Mouse (Mus musculus): ENCODE data around the gene H2-Ab1.
"Not testable (repeated sequence)": the region's sequence is repeated elsewhere in the genome, so short reads cannot be mapped to it uniquely, and the experiment has no call there.

H2-Ab1 gene

DNA sequence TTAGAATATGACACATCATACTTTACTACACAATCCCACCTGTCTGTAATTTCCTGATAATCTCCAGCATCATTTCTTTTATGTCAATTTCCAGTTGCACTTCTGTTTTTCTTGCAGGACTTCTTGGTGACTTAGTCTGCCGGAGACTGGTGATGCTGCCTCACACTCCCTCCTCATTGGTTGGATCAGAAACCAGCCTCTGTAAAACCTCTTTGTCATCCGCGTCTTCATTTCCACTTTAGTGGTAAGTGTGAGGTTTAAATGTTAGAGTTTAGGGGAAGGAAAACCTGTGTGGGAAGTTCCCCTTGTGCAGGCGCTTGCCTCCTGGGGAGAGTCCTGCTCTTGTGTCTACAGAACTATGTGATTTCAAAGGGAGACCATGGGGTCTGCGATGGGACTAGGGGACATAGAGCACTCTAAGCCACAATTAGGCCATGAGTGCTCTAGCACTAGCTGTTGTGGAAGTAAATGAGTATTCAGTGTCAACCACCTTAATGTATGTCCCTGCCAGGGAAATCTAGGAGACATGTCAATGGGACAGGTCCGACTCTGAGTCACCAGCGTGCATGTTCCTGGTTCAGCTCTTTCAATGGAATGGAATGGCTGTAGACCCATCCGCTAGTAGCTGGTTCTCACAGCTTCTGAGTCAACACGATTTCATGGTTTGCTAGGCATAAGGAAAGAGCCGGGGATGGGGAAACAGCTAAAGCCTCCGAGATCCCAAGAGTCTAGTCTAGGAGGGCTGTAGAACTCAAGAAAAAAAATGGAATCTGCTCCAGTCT is at the start of gene H2-Ab1:
Gene H2-Ab1 (plus strand): TSS at position 96 of the 782 bp plus-strand sequence.
- DNase-seq (ENCODE audit: low spot score), result peak; percentile 88

DNA sequence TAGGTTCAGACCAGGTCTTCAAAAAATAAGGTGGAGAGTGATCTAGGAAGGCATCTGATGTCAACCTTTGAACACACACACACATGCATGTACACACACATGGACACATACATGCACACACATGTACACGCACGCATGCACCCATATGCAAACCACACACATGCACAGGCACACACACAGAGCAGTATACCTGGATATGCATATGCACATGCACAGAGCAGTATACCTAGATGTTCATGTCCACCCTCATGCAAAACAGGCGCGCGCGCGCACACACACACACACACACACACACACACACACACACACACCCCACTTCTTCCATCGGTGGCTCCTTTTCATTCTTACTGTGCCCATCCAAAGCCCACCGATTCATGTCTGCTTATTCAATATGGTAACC is 49.6 kb upstream of the H2-Ab1 start:
- no peak for DNase-seq (ENCODE audit: low spot score)

DNA sequence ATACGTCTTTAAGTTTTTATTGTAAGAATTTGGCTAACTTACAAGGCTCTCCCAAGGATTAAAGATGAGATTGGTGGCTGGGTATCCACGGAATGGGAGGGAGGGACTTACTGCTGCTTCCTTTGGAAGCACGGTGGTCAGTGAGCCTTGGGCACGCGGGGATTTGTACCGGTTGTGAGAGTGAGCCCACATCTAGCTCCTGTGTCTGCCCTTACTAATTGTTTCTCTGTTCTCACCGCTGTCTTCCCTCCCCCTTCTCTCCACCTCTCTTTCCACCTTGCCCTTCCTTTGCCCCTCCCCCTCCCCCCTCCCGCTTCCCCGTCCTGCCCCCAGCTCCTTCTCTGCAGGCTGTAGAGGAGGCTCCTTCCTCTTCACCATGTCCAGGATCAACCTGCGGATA is 49.1 kb upstream of the H2-Ab1 start:
- DNase-seq (ENCODE audit: low spot score), result no peak

DNA sequence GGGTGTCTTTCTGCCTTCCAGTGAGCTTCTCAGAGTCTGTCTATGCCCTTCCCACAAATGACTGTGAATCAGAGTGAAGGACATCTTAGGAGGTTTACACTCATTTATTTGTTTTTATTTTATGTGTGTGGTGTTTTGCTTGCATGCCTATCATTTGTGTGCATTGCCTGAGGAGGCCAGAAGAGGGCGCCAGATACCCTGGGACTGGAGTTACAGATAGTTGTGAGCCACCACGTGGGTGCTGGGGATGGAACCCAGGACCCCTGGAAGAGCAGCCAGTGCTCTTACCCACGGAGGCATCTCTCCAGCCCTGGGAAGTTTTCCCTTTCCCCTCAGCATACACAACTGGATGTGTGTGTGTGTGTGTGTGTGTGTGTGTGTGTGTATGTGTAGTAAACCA is 47.8 kb upstream of the H2-Ab1 start:
- DNase-seq (ENCODE audit: low spot score), result no peak

DNA sequence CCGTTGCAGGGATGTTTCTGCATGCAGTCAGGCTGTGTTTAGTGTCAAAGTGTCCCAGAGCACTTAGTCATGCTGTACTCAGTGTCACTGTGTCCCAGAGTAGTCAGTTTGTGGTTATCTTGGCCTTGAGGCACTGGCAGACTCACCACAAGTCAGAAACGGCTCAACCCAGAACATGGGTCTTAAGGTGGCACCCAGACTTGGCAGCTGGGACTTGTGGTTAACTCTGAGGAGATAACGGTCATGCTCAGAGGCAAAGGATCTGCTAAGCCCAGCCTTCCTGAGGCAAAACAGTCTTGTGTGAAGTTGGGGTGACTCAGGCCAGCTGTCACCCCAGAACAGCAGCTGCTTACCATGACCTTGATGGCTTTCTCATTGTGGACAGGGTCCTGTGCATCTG is 46.9 kb upstream of the H2-Ab1 start:
- DNase-seq (ENCODE audit: low spot score), result no peak

DNA sequence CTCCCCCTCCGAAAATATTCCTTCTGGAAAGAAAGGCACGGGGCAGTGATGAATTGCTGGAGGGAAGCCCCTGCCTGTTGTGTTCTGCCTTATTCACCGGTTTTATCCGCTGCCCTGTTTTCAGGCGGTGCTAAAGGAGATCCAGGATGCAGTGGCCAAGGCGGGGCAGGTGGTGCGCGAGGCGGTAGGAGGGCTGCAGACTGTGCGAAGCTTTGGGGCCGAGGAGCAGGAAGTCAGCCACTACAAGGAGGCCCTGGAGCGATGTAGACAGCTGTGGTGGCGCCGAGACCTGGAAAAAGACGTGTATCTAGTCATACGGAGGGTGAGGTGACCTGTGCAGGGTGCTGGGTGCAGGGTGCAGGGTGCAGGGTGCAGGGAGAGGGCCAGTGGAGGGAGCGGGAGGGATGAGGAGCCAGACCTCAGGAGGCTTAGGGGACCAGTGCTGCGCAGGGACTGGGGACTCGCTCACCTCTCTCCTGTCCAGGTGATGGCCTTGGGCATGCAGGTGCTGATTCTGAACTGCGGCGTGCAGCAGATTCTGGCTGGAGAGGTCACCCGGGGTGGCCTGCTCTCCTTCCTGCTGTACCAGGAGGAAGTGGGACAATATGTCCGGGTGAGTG is 45.6 kb upstream of the H2-Ab1 start:
- no peak for DNase-seq (ENCODE audit: low spot score)

DNA sequence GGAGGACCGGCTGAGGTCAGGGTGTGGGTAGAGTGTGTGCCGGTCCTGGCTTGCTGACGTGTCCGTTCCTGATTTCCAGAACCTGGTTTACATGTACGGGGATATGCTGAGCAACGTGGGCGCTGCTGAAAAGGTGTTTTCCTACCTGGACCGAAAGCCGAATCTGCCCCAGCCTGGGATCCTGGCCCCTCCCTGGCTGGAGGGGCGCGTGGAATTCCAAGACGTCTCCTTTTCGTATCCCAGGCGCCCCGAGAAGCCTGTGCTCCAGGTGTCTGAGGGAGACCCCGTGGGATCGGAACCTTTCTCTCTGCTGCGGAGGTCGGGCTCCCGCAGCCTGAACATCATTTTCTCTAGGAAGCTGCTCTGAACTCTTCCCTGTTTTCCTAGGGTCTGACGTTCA is 43.6 kb upstream of the H2-Ab1 start:
- no peak for DNase-seq (ENCODE audit: low spot score)

DNA sequence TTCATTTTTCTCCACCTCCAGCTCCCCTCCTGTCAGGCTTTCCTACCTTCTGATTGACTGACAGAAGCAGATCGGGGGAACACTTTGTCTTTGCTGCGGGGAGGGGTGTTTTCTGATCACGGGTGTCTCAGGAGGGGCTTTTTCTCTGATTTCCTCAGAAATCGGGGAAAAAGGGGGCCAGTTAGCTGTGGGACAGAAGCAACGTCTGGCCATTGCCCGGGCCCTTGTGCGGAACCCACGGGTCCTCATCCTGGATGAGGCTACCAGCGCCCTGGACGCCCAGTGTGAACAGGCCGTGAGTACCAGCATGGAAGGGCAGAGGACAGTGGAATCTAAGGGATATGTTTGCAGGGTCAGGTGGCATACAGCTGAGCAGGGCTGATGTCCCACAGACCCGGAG is 42.3 kb upstream of the H2-Ab1 start:
- DNase-seq (ENCODE audit: low spot score), result no peak

DNA sequence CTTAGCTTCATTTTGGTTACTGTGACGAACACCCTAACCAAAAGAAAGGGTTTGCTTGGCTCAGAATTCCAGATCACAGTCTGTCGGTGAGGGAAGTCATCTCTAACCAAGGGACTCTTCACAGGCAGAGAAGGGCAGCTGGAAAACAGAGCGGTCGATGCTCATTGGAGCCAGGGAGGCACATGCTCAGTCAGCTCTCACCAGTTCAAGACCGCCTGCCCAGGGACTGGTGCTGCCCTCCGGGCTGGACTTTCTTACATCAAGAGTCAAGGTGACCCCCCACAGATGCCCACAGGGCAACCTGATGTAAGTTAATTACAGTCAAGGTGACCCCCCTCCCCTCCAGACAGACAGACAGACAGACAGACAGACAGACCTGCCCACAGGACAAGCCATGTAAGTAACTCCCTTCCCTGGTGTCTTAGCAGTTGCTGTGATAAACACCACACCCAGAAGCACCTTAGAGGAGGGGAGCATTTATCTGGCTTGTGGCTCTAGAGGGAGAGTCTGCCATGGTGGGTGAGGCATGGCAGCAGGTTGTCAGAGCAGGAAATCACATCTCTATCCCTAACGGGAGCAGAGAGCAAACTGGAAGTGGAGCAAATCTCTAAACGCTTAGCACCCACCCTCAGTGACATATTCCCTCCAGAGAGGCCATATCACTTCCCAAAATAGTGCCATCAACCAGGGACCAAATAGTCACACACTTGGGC is 40.1 kb upstream of the H2-Ab1 start:
- DNase-seq (ENCODE audit: low spot score), result no peak

DNA sequence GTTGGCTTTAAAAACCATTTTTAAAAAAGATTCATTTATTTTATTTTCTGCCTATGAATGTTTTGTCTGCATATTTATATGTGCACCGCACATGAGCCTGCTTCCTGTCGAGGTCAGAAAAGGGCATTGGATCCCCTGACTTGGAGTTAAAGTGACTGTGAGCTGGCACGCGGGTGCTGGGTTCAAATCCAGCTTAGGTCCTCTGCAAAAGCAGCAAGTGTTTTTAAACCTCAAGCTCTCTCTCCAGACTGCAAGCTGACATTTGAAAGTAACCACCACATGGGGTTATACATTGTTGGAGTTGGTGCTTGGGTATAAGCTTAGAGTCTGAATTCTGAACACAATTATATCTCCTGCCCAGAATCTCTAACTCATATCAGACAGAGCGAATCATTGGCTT is 39.5 kb upstream of the H2-Ab1 start:
- no peak for DNase-seq (ENCODE audit: low spot score)

DNA sequence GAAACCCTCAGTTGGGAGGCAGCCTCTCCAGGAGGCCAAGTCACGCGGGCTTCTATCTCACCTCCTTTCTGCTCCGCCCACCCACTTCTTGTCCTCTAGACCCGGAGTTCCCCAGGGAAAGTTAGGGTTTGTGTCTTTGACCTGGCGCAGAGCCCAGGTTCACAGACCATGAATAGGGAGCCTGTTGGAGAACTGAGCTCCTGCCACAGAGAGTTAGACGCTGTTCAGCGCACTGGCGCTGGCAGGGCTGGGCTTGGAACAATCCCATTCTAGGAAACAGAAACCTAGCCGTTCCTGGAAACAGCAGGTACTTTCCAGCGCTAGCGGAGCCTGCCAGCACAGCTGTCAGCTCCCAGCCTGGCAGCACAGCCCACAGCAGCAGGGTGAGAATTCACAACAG is 38.8 kb upstream of the H2-Ab1 start:
- DNase-seq (ENCODE audit: low spot score), result peak; percentile 80

DNA sequence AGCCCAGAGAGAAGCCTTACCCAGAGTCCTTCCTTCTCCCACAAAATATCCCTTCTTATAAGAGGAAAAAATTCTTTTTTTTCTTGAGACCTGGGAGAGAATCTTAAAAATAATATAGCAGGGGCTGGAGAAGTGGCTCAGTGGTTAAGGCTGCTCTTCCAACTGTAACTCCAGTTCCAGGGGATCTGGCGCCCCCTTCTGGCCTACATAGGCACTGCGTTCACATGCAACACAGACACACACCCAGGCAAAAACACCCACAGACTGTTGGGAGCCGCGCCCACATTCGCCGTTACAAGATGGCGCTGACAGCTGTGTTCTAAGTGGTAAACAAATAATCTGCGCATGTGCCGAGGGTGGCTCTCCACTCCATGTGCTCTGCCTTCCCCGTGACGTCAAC is 38.4 kb upstream of the H2-Ab1 start:
- DNase-seq (ENCODE audit: low spot score), result not testable (repeated sequence)

DNA sequence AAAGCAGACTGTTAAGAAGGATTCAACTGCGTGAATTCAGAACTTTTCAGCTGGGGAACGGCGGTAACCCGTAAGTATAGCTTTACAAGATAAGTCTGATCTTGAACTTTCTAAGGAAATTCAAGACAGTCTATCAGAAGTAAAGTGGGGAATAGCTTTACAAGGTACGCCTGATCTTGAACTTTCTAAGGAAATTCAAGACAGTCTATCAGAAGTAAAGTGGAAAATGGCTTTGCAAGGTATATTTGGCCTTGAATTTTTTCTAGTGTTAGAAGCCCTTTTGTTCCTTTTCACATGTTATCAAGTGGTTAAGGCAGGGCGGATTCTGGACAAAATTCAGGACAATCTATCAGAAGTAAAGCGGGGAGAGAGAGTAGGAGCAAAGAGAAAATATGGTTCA is 37.7 kb upstream of the H2-Ab1 start:
- DNase-seq (ENCODE audit: low spot score), result peak; percentile 69

DNA sequence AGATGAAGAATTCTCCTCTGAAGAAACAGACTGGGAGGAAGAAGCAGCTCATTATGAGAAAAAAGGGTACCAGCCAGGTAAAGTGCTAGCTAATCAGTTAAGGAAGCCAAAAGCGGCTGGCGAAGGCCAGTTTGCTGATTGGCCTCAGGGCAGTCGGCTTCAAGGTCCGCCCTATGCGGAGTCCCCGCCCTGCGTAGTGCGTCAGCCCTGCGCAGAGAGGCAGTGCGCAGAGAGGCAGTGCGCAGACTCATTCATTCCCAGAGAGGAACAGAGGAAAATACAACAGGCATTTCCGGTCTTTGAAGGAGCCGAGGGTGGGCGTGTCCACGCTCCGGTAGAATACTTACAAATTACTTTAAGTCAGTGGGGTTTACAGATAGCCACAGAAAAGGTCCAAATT is 37.1 kb upstream of the H2-Ab1 start:
- not testable (repeated sequence) for DNase-seq (ENCODE audit: low spot score)

DNA sequence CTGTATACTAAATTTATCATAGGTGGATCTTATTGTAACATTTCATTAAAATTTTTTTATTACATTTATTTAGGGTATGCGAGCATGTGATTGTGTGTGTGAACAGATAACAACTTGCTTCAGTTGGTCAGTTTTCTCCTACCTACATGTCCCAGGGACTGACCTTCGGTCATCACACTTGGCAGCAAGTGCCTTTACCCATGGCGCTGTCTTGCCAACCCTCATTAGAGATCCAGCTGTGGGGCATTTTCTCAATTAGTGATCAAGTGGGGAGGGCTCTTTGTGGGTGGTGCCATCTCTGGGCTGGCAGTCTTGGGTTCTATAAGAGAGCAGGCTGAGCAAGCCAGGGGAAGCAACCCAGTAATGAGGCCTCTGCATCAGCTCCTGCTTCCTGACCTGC is 32.7 kb upstream of the H2-Ab1 start:
- DNase-seq (ENCODE audit: low spot score), result no peak

DNA sequence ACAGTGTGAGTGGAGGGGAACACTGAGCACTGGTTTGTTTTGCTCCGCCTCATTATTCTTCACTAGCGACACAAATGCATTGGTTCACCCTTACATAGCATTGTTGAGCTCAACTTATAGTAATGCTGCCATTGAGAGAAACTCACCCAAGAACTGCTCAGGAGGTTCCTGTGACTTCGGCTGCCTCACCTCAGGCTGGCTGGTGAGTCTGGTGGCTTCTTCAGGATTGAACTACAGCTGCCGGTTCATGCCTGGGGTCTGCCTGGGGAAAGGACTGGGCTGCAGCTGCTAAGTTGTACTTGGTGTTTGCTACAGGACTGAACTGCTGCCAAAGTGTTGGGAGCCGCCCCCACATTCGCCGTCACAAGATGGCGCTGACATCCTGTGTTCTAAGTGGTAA is 32.1 kb upstream of the H2-Ab1 start:
- no peak for DNase-seq (ENCODE audit: low spot score)

DNA sequence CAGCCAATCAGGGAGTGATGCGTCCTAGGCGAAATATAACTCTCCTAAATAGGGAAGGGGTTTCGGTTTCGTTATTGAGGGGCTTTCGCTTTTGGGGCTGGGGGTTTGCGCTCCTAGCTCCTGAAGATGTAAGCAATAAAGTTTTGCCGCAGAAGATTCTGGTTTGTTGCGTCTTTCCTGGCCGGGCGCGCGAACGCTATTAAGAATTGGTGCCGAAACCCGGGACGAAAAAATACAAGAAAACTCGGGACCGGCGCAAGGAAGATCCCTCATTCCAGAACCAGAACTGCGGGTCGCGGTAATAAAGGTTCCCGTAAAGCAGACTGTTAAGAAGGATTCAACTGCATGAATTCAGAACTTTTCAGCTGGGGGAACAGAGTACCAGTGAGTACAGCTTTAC is 31.6 kb upstream of the H2-Ab1 start:
- DNase-seq (ENCODE audit: low spot score), result not testable (repeated sequence)

DNA sequence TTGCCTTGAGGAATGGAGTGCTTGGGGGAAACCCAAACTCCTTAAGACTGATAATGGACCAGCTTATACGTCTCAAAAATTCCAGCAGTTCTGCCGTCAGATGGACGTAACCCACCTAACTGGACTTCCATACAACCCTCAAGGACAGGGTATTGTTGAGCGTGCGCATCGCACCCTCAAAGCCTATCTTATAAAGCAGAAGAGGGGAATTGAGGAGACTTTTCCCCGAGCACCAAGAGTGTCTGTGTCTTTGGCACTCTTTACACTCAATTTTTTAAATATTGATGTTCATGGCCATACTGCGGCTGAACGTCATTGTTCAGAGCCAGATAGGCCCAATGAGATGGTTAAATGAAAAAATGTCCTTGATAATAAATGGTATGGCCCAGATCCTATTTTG is 26.5 kb upstream of the H2-Ab1 start:
- not testable (repeated sequence) for DNase-seq (ENCODE audit: low spot score)

DNA sequence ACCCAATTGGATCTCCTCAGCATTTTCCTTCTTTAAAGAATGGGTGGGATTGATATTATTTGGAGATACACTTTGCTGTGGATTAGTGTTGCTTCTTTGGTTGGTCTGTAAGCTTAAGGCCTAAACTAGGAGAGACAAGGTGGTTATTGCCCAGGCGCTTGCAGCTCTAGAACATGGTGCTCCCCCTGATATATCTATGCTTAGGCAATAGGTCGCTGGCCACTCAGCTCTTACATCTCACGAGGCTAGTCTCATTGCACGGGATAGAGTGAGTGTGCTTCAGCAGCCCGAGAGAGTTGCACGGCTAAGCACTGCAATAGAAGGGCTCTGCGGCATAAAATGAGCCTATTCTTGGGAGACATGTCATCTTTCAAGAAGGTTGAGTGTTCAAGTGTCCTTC is 25.5 kb upstream of the H2-Ab1 start:
- DNase-seq (ENCODE audit: low spot score), result not testable (repeated sequence)

DNA sequence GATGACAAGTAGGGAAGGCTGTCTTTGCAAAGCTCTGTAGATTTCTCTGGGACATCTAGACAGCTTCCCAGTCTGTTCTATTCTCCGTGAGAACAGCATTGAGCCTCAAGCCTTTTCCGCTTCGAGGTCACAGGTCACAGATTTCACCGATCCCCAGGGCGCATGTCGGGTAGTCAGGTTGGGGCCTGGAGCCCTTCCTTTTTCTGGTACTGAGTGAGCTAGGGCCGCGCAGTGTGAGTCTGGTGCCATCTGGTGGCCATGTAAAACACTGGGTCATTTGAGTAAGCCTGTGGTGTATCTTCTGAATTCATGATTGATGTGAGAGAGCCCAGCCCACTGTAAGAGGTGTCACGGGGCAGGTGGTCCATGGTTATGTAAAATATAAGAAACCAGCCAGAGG is 22.6 kb upstream of the H2-Ab1 start:
- peak; percentile 86 for DNase-seq (ENCODE audit: low spot score)

DNA sequence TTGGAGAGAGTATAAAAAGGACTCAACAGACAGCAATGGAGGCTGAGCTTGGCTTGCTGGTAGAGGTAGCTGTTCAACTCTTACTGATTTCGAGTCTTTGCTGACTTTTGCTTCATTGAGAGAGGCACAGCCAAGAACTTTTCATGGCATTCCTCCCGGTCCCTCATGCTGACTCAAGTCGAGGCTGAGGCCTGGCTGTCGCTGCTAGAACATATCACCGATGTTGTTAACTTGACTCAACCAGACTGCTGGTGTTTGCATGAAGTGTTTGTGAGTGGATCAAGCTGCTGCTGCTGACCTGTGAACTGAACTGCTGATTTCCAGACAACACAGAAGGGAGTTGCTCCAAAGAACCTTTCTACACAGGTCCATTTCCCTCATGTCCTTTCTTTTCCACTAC is 20.8 kb upstream of the H2-Ab1 start:
- DNase-seq (ENCODE audit: low spot score), result peak; percentile 56

DNA sequence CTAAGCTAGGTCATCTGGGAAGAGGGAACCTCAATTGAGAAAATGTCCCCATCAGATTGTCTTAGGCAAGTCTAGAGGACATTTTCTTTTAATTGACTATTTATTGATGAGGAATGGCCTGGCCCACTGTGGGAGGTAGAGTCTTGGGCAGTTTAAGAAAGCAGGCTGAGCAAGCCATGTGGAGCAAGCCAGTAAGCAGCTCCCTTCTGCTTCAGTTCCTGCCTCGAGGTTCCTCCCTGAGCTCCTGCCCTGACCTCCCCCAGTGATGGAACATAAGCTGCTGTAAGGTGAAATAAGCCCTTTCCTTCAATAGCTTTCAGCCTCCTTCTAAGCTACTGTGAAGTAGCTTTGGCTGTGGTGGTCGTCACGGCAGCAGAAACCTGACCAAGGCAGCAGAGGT is 19.7 kb upstream of the H2-Ab1 start:
- no peak for DNase-seq (ENCODE audit: low spot score)

DNA sequence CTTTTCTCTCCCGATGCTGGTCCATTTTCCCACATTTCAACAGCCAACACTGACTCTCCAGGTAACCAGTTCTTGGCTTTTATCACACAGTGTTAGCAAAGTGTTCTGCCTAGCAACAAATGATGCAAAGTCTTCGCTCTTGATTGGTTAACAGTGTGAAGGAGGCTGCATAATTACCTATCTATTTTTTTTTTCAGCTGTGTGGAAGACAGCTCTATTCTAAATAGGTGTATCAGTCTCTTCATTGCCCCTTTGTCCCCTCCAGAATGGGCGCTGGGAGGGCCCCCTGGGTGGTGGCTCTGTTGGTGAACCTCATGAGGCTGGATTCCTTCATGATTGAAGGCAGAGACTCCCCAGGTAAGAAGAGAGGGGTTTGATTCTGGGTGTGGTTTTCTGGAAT is 18.8 kb upstream of the H2-Ab1 start, which contains the start of gene H2-Ob:
Gene H2-Ob (plus strand): TSS at position 198 of the 400 bp plus-strand sequence.
- DNase-seq (ENCODE audit: low spot score), result peak; percentile 76

Data from lung, postnatal 25 days (tissue).